Mouse (Mus musculus) heart, embryonic 15.5 days (tissue): ENCODE data around the gene Grem1. TPM values are rescaled to one million over a fixed set of nuclear protein-coding genes. Genes with fewer than 3 reads are reported as not detected.

Experiments used
- ATAC-seq: fragments of 200-750 bp; cut with Nextera tagmentation; replicated peaks from 2 replicates; pipeline ENCODE4 v1.8.0; 2017; ENCODE audit warnings: low read depth, moderate TSS enrichment; ENCODE audit not compliant: insufficient number of reproducible peaks, insufficient read depth, low FRiP score
- H3K27ac ChIP-seq: fragments of 300-500 bp; sonication (generic); 2 replicates; pipeline ENCODE4 v1.5.1; 2015; ENCODE audit warnings: mild to moderate bottlenecking, inconsistent platforms
- H3K27me3 ChIP-seq: fragments of 300-500 bp; sonication (generic); 2 replicates; pipeline ENCODE4 v1.6.1; 2015; ENCODE audit warnings: inconsistent platforms
- H3K36me3 ChIP-seq: fragments of 300-500 bp; sonication (generic); 2 replicates; pipeline ENCODE4 v1.6.1; 2015; ENCODE audit warnings: mild to moderate bottlenecking, inconsistent platforms
- H3K4me1 ChIP-seq: fragments of 300-500 bp; sonication (generic); replicated peaks from 2 replicates; pipeline ENCODE4 v1.6.1; 2015; ENCODE audit warnings: inconsistent platforms
- H3K4me2 ChIP-seq: fragments of 300-500 bp; sonication (generic); 2 replicates; pipeline ENCODE4 v1.6.1; 2015; ENCODE audit warnings: inconsistent platforms, mild to moderate bottlenecking, moderate library complexity
- H3K4me3 ChIP-seq: fragments of 300-500 bp; sonication (generic); 2 replicates; pipeline ENCODE4 v1.5.1; 2015; ENCODE audit warnings: mild to moderate bottlenecking, inconsistent platforms
- H3K9ac ChIP-seq: fragments of 300-500 bp; sonication (generic); 2 replicates; pipeline ENCODE4 v1.6.1; 2015; ENCODE audit warnings: mild to moderate bottlenecking, inconsistent platforms
- H3K9me3 ChIP-seq: fragments of 300-500 bp; sonication (generic); replicated peaks from 2 replicates; pipeline ENCODE4 v1.6.1; 2016; ENCODE audit warnings: inconsistent platforms
- WGBS: fragments of 180-500 bp; shearing (Covaris S2); methylation state at CpG from one replicate; pipeline ENCODE4 v1.1.7; 2015; ENCODE audit warnings: mixed read lengths; 5-methylcytosine and 5-hydroxymethylcytosine counted together
- polyA plus RNA-seq: library from polyadenylated mRNA; unstranded; fragments of >200 nt; fragmentation: Nextera tagmentation; extraction: Ambion mirVana; gene quantifications from 2 replicates; pipeline ENCODE4 v1.2.1, GENCODE M21; 2015

Gene Grem1
- polyA plus RNA-seq, 1 experiment from 2014 or later, result 0.09 TPM

GRCm38 (mm10) chr2:113756924-113757524 lies 1.4 kb downstream of the Grem1 start:
- no peak for ATAC-seq
- 2% methylated on average over 12 of the region's 12 CpGs for WGBS
- H3K4me2 ChIP-seq, result peak overlapping the region; percentile 80
- H3K4me1 ChIP-seq, result peaks cover 23% of the 10 kb centered on the region
- H3K4me3 ChIP-seq, result peak overlapping the region; percentile 46
- no peak overlapping the region for H3K27ac ChIP-seq
- H3K9ac ChIP-seq, result 0 out of 2 replicates have a peak overlapping the region, but pooled peaks have one; percentile 21
- H3K9me3 ChIP-seq, result no peaks in the 10 kb centered on the region
- no peaks in the 10 kb centered on the region for H3K36me3 ChIP-seq
- peaks cover 57% of the 10 kb centered on the region for H3K27me3 ChIP-seq

DNA sequence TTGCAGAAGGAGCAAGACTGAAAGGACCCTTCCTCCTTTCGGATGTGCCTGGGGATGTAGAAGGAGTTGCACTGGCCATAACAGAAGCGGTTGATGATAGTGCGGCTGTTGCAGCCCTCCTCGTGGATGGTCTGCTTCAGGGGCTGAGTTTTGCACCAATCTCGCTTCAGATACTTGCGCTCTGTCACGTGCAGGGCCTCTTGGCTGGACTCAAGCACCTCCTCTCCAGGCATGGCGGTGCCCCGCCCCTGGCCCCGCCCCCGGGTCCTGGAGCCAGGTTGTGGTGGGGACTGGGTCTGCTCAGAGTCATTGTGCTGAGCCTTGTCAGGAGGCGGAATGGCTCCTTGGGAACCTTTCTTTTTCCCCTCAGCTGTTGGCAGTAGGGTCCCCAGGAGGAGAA lies 8.7 kb downstream of the Grem1 start:
- WGBS, result 74% methylated on average over 12 of the region's 12 CpGs
- no peaks in the 10 kb centered on the region for H3K9me3 ChIP-seq
- no peak overlapping the region for H3K27ac ChIP-seq
- peaks cover 1% of the 10 kb centered on the region for H3K27me3 ChIP-seq
- no peak overlapping the region for H3K9ac ChIP-seq
- ATAC-seq, result no peak
- no peak overlapping the region for H3K4me3 ChIP-seq
- H3K4me2 ChIP-seq, result no peak overlapping the region
- H3K36me3 ChIP-seq, result no peaks in the 10 kb centered on the region
- H3K4me1 ChIP-seq, result no peaks in the 10 kb centered on the region

GRCm38 (mm10) chr2:113749309-113749708 lies 9.1 kb downstream of the Grem1 start:
- no peak overlapping the region for H3K4me3 ChIP-seq
- no peak for ATAC-seq
- no peaks in the 10 kb centered on the region; the same call in none of the 2 replicates for H3K27me3 ChIP-seq
- no peaks in the 10 kb centered on the region for H3K4me1 ChIP-seq
- H3K27ac ChIP-seq, result no peak overlapping the region
- WGBS, result 89% methylated on average over 9 of the region's 9 CpGs
- no peaks in the 10 kb centered on the region for H3K9me3 ChIP-seq
- no peak overlapping the region for H3K9ac ChIP-seq
- H3K4me2 ChIP-seq, result no peak overlapping the region
- H3K36me3 ChIP-seq, result no peaks in the 10 kb centered on the region

GRCm38 (mm10) chr2:113728581-113728980 lies 29.9 kb downstream of the Grem1 start:
- no peak for ATAC-seq
- Histone ChIP-seq H3K27me3 (no peaks in the 10 kb centered on the region), H3K27ac (no peak overlapping the region), H3K9ac (no peak overlapping the region), H3K36me3 (no peaks in the 10 kb centered on the region), H3K4me3 (no peak overlapping the region), H3K9me3 (no peaks in the 10 kb centered on the region), H3K4me1 (no peaks in the 10 kb centered on the region), H3K4me2 (no peak overlapping the region)
- WGBS, result 83% methylated on average over 3 of the region's 3 CpGs

DNA sequence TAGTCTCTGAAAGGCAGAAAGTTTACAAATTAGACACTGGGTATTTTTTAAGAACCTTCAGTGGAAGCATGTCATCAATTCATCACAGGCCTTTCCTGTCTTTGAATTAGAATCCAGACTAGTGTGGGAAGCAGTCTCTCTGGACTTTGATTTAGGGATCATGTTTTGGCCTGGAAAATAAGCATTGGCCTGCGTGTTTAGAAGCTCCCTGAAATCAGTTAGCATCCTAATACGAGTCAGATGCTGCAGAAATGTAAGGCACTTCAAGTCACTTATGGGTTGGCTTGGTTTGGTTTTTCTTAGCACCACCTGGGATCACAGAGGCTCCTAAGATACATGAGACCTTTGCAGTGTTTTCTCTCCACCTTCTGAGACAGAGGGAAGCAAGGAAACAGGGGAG lies 43.6 kb downstream of the Grem1 start:
- Histone ChIP-seq H3K27me3 (no peaks in the 10 kb centered on the region), H3K4me2 (no peak overlapping the region), H3K27ac (no peak overlapping the region), H3K9ac (no peak overlapping the region), H3K4me3 (no peak overlapping the region), H3K36me3 (no peaks in the 10 kb centered on the region), H3K4me1 (no peaks in the 10 kb centered on the region), H3K9me3 (no peaks in the 10 kb centered on the region)
- 49% methylated on average over 2 of the region's 2 CpGs for WGBS
- ATAC-seq, result no peak

GRCm38 (mm10) chr2:113713406-113713805 lies 45.0 kb downstream of the Grem1 start:
- WGBS, result 68% methylated on average over 2 of the region's 2 CpGs
- H3K4me1 ChIP-seq, result no peaks in the 10 kb centered on the region

DNA sequence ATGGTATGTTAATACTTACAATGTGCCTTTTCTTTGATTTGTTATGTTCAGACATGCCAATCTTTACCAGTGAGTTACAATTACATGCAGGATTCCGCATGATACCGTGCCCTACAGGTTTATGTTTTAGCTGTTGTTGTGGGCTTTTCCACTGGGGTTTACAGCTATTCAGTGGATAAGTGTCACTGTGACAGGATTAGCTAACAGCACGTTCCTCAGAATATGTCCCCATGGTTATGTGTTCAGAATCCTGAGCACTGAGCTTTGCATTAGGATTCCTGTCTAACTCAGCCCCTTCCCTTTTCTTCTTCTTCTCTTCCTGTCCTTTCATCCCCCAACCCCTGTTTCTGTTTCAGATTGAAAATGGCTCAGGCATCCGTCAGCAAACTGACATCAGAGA lies 50.9 kb downstream of the Grem1 start:
- peaks cover 6% of the 10 kb centered on the region; the same call in 1 of the 2 replicates for H3K27me3 ChIP-seq
- H3K36me3 ChIP-seq, result no peaks in the 10 kb centered on the region
- H3K9ac ChIP-seq, result no peak overlapping the region
- H3K4me1 ChIP-seq, result no peaks in the 10 kb centered on the region
- WGBS, result 70% methylated on average over 4 of the region's 4 CpGs
- H3K4me3 ChIP-seq, result no peak overlapping the region
- no peaks in the 10 kb centered on the region for H3K9me3 ChIP-seq
- no peak overlapping the region for H3K27ac ChIP-seq
- ATAC-seq, result no peak
- H3K4me2 ChIP-seq, result no peak overlapping the region

More at GRCm38 (mm10) chr2:113713406-113713805, 45.0 kb downstream of the Grem1 start:
- H3K36me3 ChIP-seq, result no peaks in the 10 kb centered on the region
- H3K27me3 ChIP-seq, result no peaks in the 10 kb centered on the region
- ATAC-seq, result no peak
- no peak overlapping the region for H3K27ac ChIP-seq
- H3K4me2 ChIP-seq, result no peak overlapping the region
- H3K9me3 ChIP-seq, result no peaks in the 10 kb centered on the region
- H3K9ac ChIP-seq, result no peak overlapping the region
- H3K4me3 ChIP-seq, result no peak overlapping the region

- Histone ChIP-seq H3K9me3 (no peaks in the 10 kb centered on the region), H3K36me3 (no peaks in the 10 kb centered on the region), H3K9ac (no peak overlapping the region), H3K27me3 (peaks cover 9% of the 10 kb centered on the region), H3K27ac (no peak overlapping the region), H3K4me3 (no peak overlapping the region), H3K4me1 (no peaks in the 10 kb centered on the region), H3K4me2 (no peak overlapping the region)
- 0 out of 2 replicates have a peak, but pooled peaks have one; percentile 18 for ATAC-seq
- 31% methylated on average over 5 of the region's 5 CpGs for WGBS
Measured at GRCm38 (mm10) chr2:113701507-113701906, 56.9 kb downstream of the Grem1 start.

DNA sequence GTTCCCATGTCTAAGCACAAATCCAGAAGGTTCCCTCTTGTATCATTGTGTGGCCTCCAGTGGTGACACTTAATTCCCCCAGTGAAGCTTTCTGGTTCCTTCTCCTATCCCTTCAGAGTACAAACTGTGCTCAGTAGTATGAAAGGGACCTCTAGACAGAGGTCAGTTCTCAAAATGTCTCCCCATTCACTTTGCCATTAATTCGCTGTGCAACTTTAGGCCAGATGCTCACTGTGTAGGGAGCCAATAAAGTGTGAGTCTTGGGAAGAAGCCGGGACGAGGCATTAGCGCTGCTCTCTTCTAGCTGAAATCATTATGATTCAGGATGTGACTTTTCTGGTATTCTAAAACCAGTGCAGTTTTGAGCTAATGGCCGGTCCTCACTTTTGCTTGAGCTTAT lies 61.8 kb downstream of the Grem1 start:
- Histone ChIP-seq H3K27ac (no peak overlapping the region), H3K27me3 (peaks cover 3% of the 10 kb centered on the region; the same call in 1 of the 2 replicates), H3K36me3 (no peaks in the 10 kb centered on the region), H3K4me2 (no peak overlapping the region), H3K4me3 (no peak overlapping the region), H3K4me1 (no peaks in the 10 kb centered on the region), H3K9me3 (no peaks in the 10 kb centered on the region), H3K9ac (no peak overlapping the region)
- no peak for ATAC-seq
- 87% methylated on average over 5 of the region's 5 CpGs for WGBS

- WGBS, result 87% methylated on average over 3 of the region's 3 CpGs
- Histone ChIP-seq H3K36me3 (no peaks in the 10 kb centered on the region), H3K27ac (no peak overlapping the region), H3K4me2 (no peak overlapping the region), H3K9me3 (no peaks in the 10 kb centered on the region), H3K9ac (no peak overlapping the region), H3K27me3 (peaks cover 3% of the 10 kb centered on the region; the same call in 1 of the 2 replicates), H3K4me3 (no peak overlapping the region), H3K4me1 (no peaks in the 10 kb centered on the region)
- ATAC-seq, result no peak
Measured at GRCm38 (mm10) chr2:113696222-113696621, 62.2 kb downstream of the Grem1 start.
